Mouse (Mus musculus) midbrain, embryonic 16.5 days (tissue): ENCODE measurements around the gene Bmf. TPM values are rescaled to one million over a fixed set of nuclear protein-coding genes. Genes with fewer than 3 reads are reported as not detected.
A peak's percentile ranks its signal among the peaks of the same experiment; 100 is the strongest.

Experiments
- ATAC-seq: fragments of 200-750 bp; cut with Nextera tagmentation; 2 replicates; pipeline ENCODE4 v1.8.0; 2017; ENCODE audit warnings: moderate TSS enrichment
- H3K27ac ChIP-seq: fragments of 300-500 bp; sonication (generic); 2 replicates; pipeline ENCODE4 v1.5.1; 2014; ENCODE audit warnings: mild to moderate bottlenecking, low read length, mixed read lengths
- H3K27me3 ChIP-seq: fragments of 300-500 bp; sonication (generic); 2 replicates; pipeline ENCODE4 v1.6.1; 2014; ENCODE audit warnings: low read depth, low read length, mixed read lengths; ENCODE audit not compliant: control insufficient read depth, insufficient read depth
- H3K36me3 ChIP-seq: fragments of 300-500 bp; sonication (generic); 2 replicates; pipeline ENCODE4 v1.6.1; 2014; ENCODE audit warnings: mild to moderate bottlenecking, low read length, moderate library complexity, mixed read lengths; ENCODE audit not compliant: control insufficient read depth, insufficient read depth
- H3K4me1 ChIP-seq: fragments of 300-500 bp; sonication (generic); 2 replicates; pipeline ENCODE4 v1.6.1; 2014; ENCODE audit warnings: mild to moderate bottlenecking, low read length, mixed read lengths; ENCODE audit not compliant: control insufficient read depth, insufficient read depth
- H3K4me2 ChIP-seq: fragments of 300-500 bp; sonication (generic); 2 replicates; pipeline ENCODE4 v1.6.1; 2014; ENCODE audit warnings: mild to moderate bottlenecking, low read length, mixed read lengths
- H3K4me3 ChIP-seq: fragments of 300-500 bp; sonication (generic); 2 replicates; pipeline ENCODE4 v1.5.1; 2014; ENCODE audit warnings: low read depth, mild to moderate bottlenecking, low read length, moderate library complexity, mixed read lengths
- H3K9ac ChIP-seq: fragments of 300-500 bp; sonication (generic); 2 replicates; pipeline ENCODE4 v1.6.1; 2014; ENCODE audit warnings: low read depth, low read length, mixed read lengths
- H3K9me3 ChIP-seq: fragments of 300-500 bp; sonication (generic); replicated peaks from 2 replicates; pipeline ENCODE4 v1.6.1; 2014; ENCODE audit warnings: mild to moderate bottlenecking, low read length, mixed read lengths; ENCODE audit not compliant: control insufficient read depth, poor library complexity, severe bottlenecking
- WGBS: fragments of 180-500 bp; shearing (Covaris S2); extraction: QIAGEN DNeasy Blood & Tissue Kit; methylation state at CpG from one replicate; pipeline ENCODE4 v1.1.7; 2014; 5-methylcytosine and 5-hydroxymethylcytosine counted together
- polyA plus RNA-seq: library from polyadenylated mRNA; unstranded; fragments of >200 nt; fragmentation: Nextera tagmentation; extraction: Ambion mirVana; gene quantifications from 2 replicates; pipeline ENCODE4 v1.2.1, GENCODE M21; 2015

Bmf gene
- polyA plus RNA-seq, 1 experiment from 2014 or later: 1.2 TPM

DNA sequence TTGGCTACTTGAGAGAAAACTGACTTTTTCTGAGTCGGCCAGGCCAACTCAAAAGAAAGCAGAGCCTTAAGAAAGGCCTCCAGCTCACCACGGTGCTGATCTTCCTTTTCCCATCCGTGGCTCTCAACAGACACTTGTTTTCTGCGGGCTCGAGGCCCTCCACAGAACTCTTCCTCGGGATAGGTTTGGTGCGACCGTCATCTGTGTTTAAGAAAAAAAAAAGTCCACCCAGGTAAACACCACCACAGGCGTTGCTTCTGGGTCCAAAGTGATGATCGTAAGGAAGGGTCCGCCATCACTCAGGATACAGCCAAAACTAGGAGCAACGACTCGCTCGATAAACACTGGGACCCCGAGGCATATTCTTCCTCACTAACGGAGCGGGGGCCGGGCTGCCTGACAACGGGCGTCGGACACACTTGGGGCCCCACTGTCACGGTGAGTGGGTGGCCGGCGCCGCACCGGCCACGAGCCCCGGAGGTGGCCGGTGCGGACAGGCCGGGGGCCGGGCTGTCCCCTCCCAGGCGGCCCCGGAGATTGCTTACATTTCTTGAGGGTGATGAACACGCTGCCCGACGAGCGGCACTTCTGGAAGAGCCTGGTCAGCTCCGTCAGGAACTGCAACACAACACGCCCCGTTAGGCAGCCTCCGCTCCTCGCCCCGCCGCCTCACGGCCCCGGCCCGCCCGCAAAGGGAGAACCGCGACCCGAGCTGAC is 70.5 kb downstream of the Bmf start:
- Histone ChIP-seq H3K4me1 (peaks cover 14% of the 10 kb centered on the region), H3K4me2 (peak overlapping the region; percentile 79), H3K27ac (peak overlapping the region; percentile 85), H3K9ac (peak overlapping the region; percentile 94), H3K9me3 (no peaks in the 10 kb centered on the region), H3K4me3 (peak overlapping the region; percentile 95), H3K36me3 (peaks cover 9% of the 10 kb centered on the region), H3K27me3 (no peaks in the 10 kb centered on the region)
- peak; percentile 86 for ATAC-seq
- 3% methylated on average over 45 of the region's 52 CpGs for WGBS

Other genes with a start within 250 kb of the Bmf start
- gene Gpr176, start 176.3 kb downstream of the Bmf start, polyA plus RNA-seq: 6.3 and 7.7 TPM in 2 replicates
- gene Eif2ak4, start 161.1 kb downstream of the Bmf start, polyA plus RNA-seq: 8.4 and 9.3 TPM in 2 replicates
- gene Srp14, start 70.0 kb downstream of the Bmf start, polyA plus RNA-seq: 306 and 312 TPM in 2 replicates
- 7.0 and 8.8 TPM in 2 replicates for gene Bub1b, start 48.5 kb upstream of the Bmf start, polyA plus RNA-seq
- 62.7 and 65.5 TPM in 2 replicates for gene Pak6, start 113.6 kb upstream of the Bmf start, polyA plus RNA-seq
- gene Ankrd63, start 154.3 kb upstream of the Bmf start, polyA plus RNA-seq: not detected in 2 replicates
- 0.44 and 0.50 TPM in 2 replicates for gene Plcb2, start 178.8 kb upstream of the Bmf start, polyA plus RNA-seq
- gene Inafm2, start 196.1 kb upstream of the Bmf start, polyA plus RNA-seq: 17.9 and 18.9 TPM in 2 replicates
- gene Ccdc9b, start 213.0 kb upstream of the Bmf start, polyA plus RNA-seq: 1.2 and 1.6 TPM in 2 replicates
- gene Phgr1, start 223.1 kb upstream of the Bmf start, polyA plus RNA-seq: not detected in 2 replicates
- gene Disp2, start 230.0 kb upstream of the Bmf start, polyA plus RNA-seq: 72.3 and 77.0 TPM in 2 replicates